Mouse (Mus musculus): ENCODE results near the gene Tgfbr3. TPM values are rescaled to one million over a fixed set of nuclear protein-coding genes. Genes with fewer than 3 reads are reported as not detected.

Tgfbr3 gene
- total RNA-seq, 4 experiments from 2014 or later = 11.7 to 20.0 (median 15.3) TPM

GRCm38 (mm10) chr5:107151320-107151719 is 138.1 kb downstream of the Tgfbr3 start:
- DNase-seq (ENCODE audit: low spot score in 2 of 2) = peak; percentile 29 to 56

- peak; percentile 17 to 45 for DNase-seq (ENCODE audit: low spot score in 2 of 2)
These were observed 138.7 kb downstream of the Tgfbr3 start for GRCm38 (mm10) chr5:107150555-107151312.

- peak in 1 of 2 experiments; percentile 60 for DNase-seq (ENCODE audit: low spot score in 2 of 2)
These were observed 141.3 kb downstream of the Tgfbr3 start for GRCm38 (mm10) chr5:107147951-107148766.

GRCm38 (mm10) chr5:107147413-107147812 is 142.0 kb downstream of the Tgfbr3 start:
- DNase-seq (ENCODE audit: low spot score in 2 of 2) = no peak

GRCm38 (mm10) chr5:107146111-107146616 is 143.3 kb downstream of the Tgfbr3 start:
- DNase-seq (ENCODE audit: low spot score in 2 of 2) = no peak

- no peak for DNase-seq (ENCODE audit: low spot score in 2 of 2)
These were observed 144.3 kb downstream of the Tgfbr3 start for GRCm38 (mm10) chr5:107145125-107145524.

- no peak for DNase-seq (ENCODE audit: low spot score in 2 of 2)
These were observed 145.1 kb downstream of the Tgfbr3 start for GRCm38 (mm10) chr5:107144263-107144843.

GRCm38 (mm10) chr5:107143406-107143805 is 146.0 kb downstream of the Tgfbr3 start:
- DNase-seq (ENCODE audit: low spot score in 2 of 2) = no peak

GRCm38 (mm10) chr5:107142791-107143190 is 146.6 kb downstream of the Tgfbr3 start:
- no peak for DNase-seq (ENCODE audit: low spot score in 2 of 2)

- no peak for DNase-seq (ENCODE audit: low spot score in 2 of 2)
These were observed 148.1 kb downstream of the Tgfbr3 start for GRCm38 (mm10) chr5:107141375-107141774.

GRCm38 (mm10) chr5:107139800-107140651 is 149.4 kb downstream of the Tgfbr3 start:
- no peak for DNase-seq (ENCODE audit: low spot score in 2 of 2)

- no peak for DNase-seq (ENCODE audit: low spot score in 2 of 2)
These were observed 156.1 kb downstream of the Tgfbr3 start for GRCm38 (mm10) chr5:107133336-107133735.

GRCm38 (mm10) chr5:107132231-107132630 is 157.2 kb downstream of the Tgfbr3 start:
- DNase-seq (ENCODE audit: low spot score in 2 of 2) = no peak

- no peak for DNase-seq (ENCODE audit: low spot score in 2 of 2)
These were observed 160.1 kb downstream of the Tgfbr3 start for GRCm38 (mm10) chr5:107129304-107129703.

GRCm38 (mm10) chr5:107126561-107126960 is 162.9 kb downstream of the Tgfbr3 start:
- no peak for DNase-seq (ENCODE audit: low spot score in 2 of 2)

- DNase-seq (ENCODE audit: low spot score in 2 of 2) = no peak
These were observed 164.3 kb downstream of the Tgfbr3 start for GRCm38 (mm10) chr5:107125131-107125530.

- no peak for DNase-seq (ENCODE audit: low spot score in 2 of 2)
These were observed 164.9 kb downstream of the Tgfbr3 start for GRCm38 (mm10) chr5:107124531-107124930.

GRCm38 (mm10) chr5:107122622-107123021 is 166.8 kb downstream of the Tgfbr3 start:
- DNase-seq (ENCODE audit: low spot score in 2 of 2) = no peak

GRCm38 (mm10) chr5:107121086-107121485 is 168.3 kb downstream of the Tgfbr3 start:
- no peak for DNase-seq (ENCODE audit: low spot score in 2 of 2)

- DNase-seq (ENCODE audit: low spot score in 2 of 2) = no peak
These were observed 168.8 kb downstream of the Tgfbr3 start for GRCm38 (mm10) chr5:107120624-107121023.

- no peak for DNase-seq (ENCODE audit: low spot score in 2 of 2)
These were observed 169.5 kb downstream of the Tgfbr3 start for GRCm38 (mm10) chr5:107119896-107120295.

Data from gastrocnemius, adult 8-10 months (tissue).